Mouse (Mus musculus) layer of hippocampus, postnatal 14 days (tissue): ENCODE results near the gene Stxbp5l. TPM values are rescaled to one million over a fixed set of nuclear protein-coding genes. Genes with fewer than 3 reads are reported as not detected.
"Not testable (repeated sequence)": the region's sequence is repeated elsewhere in the genome, so short reads cannot be mapped to it uniquely, and the experiment has no call there.

Experiments
- DNase-seq, 2 experiments: peaks; one replicate each; pipeline ENCODE4 v3.0.0; 2021 to 2022; ENCODE audit warnings: low spot score in 2 of 2, mixed read lengths in 1 of 2
- long read RNA-seq, 2 experiments: library from polyadenylated mRNA; stranded (forward); transcript quantifications; one replicate each; pipeline ENCODE4 v2.0.0; 2021
- total RNA-seq, 2 experiments: library from RNA; stranded (reverse); gene quantifications; 2 replicates each; pipeline ENCODE4 v1.2.3; 2021

Gene Stxbp5l
- total RNA-seq: 100 to 1,000 TPM; 119 to 130 TPM
- long read RNA-seq, experiment 1, full-length matches to known transcripts: 3 of 8 reads
- long read RNA-seq, experiment 1, partial matches to known transcripts: 1 of 8 reads
- long read RNA-seq, experiment 1, other reads (novel, unspliced or antisense): 4 of 8 reads
- long read RNA-seq, experiment 2, full-length matches to known transcripts: 4 of 11 reads
- long read RNA-seq, experiment 2, partial matches to known transcripts: 2 of 11 reads
- long read RNA-seq, experiment 2, other reads (novel, unspliced or antisense): 5 of 11 reads

DNA sequence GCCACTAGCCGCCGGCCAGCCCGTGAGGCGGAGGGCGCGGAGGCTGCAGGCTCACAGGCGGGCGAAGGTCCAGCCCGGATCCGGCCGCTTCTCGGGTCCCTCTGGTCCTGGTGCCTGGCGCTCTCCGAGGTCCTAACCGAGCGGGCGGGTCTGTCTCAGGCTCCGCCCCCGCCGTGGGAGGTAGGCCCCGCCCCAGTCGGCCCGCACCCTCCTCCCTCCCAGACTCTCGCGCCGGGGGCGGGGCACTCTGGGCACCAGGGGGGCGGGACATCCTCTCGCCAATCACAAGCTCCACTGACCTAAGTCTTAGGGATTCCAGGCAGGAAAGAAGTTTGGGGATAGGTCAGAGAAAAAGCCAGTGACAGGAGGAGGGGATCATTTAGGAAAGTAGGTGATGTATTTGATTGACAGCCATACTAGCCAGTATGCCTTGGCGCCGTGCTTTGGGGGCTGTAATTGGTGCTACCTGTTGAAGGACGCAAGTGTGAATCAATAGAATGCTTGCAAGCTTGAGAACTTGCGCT lies at the start of gene Stxbp5l:
Stxbp5l (minus strand) TSS at position 142 of the 524 bp plus-strand sequence.
- peak; percentile 93 to 96 for DNase-seq

DNA sequence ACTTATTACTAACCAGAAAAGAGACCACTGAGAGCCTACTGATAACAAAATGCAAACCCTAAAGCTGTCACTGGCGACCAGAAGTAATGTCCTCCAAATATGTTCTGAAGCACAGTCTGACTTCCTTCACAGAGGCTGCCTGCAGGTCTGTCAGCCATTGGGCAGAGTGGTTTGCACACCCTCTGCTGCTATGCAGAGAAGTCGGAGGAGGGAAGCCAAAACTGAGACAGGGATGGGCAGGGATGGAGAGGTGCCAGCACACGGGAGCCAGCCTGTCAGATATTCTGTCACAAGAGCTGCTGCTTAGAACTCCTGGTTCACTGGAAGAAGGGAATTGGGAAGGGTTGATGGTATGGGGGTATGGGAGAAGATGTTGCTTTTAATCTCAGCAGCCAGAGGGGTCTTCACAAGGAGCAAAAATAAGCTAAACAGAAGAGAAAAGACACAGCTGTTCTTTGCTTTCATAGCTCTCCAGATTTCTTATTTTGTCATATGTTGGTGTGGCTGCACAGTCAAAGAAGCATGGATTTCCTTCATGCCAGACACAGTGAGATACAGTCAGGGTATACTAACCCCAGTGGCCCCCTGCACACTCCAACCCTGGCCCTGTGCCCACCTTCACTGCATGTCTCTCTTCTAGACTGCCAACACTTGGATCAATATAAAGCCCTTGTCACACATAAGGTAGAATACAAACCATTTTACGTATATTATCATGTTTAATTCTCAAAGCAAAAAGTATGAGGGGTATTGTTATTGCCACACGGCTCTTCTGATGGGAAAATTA lies 48.8 kb upstream of the Stxbp5l start:
- DNase-seq: peak in 1 of 2 experiments; percentile 20

DNA sequence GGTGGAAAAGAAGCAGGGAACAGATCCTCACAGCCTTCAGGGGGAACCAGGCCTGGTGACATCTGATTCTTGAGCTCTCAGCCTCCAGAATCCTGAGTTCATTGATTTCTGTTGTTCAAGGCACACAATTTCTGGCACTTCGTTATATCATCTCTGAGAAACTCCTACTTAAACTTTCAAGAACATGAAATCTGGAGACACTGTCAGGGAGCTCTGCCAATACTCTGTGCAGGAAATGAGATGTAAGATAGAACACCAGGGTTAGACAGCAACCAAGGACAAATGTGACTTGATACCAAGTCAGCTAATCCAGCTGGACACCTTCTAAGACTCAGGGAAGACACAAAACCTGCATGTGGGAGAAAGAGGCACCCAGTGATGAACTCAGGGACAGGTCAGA lies 40.7 kb upstream of the Stxbp5l start:
- no peak for DNase-seq

DNA sequence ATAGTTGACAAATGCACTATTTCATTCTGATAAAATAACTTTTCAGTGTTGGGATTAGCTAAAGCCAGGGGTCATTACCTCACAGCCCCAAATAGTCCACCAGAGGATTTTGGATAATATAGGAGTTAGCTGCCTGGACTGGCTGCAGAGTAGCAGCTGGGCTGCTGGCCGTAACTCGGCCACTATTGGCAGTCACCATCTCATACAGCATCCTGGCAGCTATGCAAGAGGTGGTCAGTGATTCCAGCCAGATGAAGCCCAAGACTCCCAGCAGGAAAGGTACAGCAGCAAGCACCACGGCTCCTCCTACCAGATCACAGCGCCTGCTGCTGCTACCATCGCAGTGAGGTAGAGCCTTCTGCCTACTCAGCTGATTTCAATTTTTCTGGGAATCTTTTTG lies 38.1 kb upstream of the Stxbp5l start:
- no peak for DNase-seq

DNA sequence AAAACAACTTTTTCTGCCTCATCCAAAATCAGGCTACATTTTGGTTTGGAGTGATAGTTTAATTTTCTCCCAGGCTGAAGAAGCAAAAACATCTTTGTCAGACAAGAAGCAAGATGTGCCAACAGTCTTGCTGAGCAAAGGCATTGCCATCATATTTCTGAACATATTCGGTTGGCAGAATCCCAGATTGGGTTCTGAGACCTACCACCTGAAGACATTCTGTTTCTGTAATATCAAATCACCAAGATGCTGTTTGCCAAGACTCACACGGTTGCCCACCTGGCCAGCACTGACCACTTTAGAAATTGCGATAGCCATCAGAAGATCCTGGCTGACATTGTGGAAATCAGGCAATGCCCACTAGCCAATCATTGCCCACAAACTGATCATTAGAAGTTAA lies 37.1 kb upstream of the Stxbp5l start:
- no peak for DNase-seq

DNA sequence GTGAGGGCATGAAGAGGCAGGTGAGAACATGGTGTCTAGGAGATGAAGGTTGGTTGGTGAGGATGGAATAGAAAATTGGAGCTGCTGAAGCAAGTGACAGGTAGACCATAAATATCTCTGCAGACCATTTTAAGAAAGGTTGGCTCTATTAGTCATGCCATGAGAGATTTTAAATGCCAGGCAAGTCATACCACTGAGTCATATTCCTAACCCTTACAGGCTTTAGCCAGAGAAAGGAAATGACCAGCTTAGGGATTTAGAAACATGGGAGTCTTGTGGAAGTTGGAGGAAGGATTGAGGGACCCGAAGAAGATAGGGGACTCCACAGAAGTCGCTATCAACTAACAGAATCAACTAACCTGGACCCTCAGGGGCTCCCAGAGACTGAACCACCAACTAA lies 35.8 kb upstream of the Stxbp5l start:
- DNase-seq: no peak

DNA sequence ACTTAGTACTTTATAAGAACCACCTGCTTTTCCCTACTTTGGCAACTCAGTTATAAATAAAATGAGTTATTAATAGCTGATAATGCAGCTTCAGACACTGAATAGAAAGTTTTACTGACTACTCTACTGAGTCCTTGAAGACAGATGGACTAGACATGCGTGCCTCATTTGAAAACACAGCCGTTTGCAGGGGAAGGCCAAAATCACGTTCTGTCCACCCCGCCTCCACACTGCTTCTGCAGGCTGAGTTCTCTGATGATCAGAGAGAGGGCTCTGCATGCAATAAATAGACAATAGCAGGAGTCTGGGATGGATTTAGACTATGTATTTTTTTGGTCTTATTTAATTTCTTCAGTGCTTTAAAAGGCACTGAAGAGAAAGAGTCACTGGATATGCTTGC lies 20.8 kb upstream of the Stxbp5l start:
- peak in 1 of 2 experiments; percentile 73 for DNase-seq

DNA sequence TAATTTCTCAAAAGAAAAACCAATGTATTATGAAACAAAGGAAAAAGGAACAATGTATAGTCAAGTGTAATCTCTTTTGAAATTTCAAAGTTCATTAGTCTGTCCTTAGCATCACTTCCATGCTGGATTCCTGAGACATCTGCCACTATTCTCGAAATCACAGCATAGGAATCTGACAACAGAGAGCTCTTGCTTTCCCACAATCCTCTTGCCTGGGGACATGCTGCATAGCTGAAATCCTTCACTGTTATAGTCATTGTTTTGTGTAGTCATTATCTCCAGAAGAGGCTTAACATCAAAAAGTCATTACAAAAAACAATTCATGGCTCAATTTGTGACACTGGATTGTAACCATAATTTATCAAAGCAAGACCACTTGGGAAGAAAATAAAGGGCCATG lies 20.2 kb upstream of the Stxbp5l start:
- no peak for DNase-seq

DNA sequence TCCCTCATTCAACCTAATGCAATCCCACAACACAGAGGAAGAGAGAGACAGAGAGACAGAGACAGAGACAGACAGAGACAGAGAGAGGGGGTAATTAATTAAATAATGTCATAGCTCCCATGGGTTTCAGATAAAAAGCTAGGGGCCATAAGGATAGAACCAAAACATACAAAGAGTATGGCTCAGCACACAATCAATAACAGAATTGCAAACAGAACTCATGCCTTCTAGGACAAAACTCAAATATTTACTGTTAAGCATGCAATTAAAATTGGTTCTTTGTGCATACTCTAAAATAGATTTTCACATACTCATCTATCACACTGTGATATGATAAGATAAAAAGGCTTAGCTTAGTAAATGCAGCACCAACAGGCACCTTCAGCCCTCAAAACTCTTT lies 5.2 kb upstream of the Stxbp5l start:
- DNase-seq: no peak

DNA sequence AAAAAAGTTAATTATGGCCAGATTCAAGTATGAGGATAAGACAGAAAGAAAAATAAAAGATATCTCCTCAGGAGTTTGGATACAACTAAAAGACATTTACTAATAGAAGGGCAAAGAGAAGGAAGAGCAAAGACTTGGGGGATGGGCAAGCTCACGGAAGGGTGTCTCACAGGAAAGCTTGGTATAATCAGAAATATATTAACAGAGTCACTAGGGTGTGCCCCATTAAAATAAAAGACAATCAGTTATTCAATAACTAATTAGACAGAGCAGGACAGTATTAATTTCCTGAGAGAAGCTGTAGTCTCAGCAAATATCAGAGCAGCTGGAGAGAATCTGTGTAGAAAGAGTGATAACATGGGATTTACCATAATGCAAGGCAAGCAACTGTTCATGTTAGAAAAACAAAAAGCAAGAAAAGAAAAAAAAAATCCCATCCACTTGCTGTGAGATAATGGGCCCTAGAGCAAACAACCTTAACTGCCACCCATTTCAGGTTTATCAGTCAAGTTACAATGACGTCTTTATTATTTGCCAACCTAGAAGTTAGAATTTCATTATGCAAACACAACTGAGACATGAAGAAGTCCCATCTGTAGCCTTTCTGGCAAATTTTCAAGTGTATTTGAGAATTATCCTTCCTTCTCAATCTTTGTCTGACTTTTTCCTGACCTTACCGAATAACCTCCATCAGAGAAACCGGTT lies 4.6 kb upstream of the Stxbp5l start:
- DNase-seq: no peak

DNA sequence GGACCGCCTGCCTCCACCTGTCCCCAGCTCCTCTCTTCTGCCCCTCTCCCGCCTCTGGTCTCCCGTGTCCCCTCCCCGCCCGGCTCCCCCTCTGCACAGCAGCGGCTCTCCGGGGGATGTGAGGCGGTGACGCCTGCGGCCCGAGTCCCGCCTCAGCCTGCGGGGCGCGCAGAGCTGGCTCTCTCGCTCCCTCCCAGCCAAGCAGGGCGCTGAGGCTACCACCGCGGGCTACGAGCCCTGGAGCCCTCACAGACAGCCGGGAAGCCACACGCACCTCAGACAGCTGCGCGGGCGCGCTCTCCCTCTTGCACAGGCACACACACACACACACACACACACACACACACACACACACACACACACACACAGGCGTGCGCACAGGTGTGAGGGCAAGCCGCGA lies 393 bp downstream of the Stxbp5l start:
- peak; percentile 48 to 66 for DNase-seq

DNA sequence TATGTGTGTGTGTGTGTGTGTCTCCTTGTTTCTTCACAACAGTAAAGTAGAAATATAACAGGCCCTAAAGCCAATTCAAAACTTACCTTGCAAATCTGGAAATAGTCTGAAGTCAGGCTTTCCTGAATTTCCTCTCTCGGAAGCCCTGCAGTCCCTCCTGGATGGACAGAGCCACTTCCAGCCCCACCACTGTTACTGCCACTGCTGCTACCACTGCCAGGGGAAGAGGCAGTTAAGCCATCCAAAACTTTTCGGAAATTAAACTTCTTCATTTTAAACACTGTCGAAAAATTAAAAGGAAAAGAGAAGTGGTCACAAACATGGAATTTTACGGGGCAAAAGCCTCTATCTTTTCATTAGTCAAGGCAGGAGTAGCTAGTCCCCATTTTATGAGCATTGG lies 1.3 kb downstream of the Stxbp5l start:
- DNase-seq: no peak

DNA sequence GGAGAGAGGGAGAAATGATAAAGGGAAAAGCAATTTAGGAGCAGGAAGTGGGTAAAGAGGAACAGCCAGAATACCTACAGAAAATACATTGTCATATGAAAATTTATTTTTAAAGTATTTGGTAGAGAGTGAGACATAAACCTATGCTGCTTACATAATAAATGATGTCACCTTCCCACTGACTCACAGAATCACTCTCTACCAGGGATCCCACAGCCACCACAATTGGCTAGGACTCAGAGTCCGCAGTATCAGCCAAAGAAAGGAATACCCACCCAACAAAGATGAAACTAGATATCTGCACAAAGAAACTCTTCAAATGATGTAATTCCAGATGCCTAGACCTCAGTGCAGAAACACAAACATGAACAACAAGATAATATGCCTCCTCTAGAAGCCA lies 12.0 kb downstream of the Stxbp5l start:
- DNase-seq: no peak

DNA sequence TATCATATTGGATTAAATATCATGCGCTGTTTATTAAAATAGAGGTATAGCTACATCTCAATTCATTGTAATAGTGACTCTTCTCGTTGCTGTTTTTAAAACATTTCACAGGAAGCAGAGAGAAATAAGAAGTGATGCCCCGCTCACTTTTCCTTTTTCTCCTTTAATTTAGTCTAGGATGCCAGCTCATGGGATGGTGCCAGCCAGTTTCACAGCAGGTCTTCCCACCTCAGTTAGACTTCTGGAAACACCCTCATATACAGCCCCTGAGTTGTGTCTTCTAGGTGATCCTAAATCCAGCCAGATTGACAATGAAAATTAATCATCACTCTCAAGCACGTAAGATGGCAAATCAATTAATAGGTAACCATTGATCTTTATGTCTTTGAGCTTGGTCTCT lies 17.3 kb downstream of the Stxbp5l start:
- DNase-seq: no peak

DNA sequence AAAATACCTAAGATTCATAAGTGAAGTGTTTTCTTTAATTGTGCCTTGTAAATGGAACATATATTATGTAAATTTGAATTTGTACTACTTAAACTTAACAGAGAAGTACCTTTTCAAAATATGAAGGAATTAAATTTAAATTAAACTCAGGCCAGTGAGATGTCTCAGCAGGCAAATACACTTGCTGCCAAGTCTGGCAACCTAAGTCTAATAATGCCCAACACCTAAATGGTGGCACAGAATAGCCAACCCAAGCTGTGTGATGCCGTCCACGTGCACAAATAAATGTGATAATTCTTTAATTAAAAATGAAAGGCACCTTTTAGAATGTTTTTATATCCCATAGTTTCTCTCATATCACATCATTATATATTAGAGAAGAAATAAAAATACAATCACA lies 20.8 kb downstream of the Stxbp5l start:
- no peak for DNase-seq

DNA sequence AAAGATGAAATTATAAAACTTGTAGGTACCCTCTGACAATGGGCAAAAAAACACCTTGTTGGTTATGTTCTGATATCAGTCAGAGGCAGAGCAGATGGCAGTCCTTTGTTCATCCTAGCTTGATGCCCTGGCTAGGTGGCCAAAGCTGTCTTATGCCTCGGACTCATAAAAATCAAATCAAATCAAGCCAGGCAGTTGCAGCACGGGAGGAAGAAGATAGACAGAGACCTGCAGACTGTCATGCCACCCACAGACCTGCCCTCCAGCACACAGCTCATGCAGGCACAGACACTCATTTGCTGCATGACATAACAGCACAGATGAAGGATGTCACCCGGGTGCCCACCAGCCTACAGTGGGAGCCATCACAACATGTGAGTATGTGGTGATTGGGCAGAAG lies 29.1 kb downstream of the Stxbp5l start:
- no peak for DNase-seq

DNA sequence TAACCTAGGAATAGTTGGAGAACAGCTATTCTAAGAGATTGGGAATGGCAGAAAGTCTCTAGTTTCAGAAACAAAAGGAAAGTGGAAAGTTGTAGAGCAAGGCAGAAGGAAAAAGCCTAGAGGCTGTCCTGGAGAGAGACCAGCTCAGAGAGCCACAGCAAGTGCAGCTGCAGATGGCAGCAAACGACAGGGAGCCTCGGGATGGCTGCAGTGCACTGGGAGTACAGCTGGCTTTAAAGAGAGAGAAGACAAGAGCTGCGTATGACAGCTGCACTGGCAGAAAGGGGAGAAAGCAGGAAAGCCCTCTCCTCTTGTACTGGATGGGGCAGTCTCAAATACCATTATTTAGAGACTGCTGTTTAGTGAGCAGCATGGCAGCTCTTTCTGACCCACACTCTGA lies 37.7 kb downstream of the Stxbp5l start:
- DNase-seq: peak in 1 of 2 experiments; percentile 41

DNA sequence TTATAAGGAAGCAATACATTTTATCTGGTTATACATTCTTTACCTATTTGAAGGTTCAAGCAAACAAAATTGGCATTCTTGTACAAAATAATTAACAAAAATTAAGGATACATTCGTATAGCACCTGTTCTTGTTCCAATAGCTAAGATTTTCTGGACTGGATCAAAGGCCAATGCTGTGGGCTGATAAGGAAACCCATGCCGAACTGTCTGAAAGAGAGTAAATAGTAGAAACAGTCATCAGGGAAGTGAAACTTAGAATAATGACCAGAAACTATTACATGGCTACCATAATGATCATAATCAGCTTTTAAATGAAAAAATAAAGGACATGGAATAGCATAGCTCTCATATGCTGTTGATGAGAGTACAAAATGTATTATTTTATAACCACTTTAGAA lies 39.8 kb downstream of the Stxbp5l start:
- no peak for DNase-seq

DNA sequence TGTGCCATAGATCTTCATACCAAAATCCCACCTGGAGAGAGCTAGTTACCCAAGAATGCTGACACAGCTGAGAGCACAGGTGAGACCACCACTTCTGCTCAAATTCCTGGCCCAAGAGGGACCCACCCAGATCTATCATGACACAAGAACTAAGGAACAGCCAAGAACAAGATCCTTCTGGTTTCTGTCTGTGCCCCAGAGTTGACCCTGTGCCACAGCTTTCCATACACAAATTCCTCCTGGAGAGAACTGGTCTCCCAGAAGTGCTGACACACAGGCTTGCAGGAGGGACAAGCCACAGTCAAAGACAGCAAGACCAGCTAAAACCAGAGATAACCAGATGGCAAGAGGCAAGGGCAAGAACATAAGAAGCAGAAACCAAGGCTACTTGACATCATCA lies 43.3 kb downstream of the Stxbp5l start:
- not testable (repeated sequence) for DNase-seq

DNA sequence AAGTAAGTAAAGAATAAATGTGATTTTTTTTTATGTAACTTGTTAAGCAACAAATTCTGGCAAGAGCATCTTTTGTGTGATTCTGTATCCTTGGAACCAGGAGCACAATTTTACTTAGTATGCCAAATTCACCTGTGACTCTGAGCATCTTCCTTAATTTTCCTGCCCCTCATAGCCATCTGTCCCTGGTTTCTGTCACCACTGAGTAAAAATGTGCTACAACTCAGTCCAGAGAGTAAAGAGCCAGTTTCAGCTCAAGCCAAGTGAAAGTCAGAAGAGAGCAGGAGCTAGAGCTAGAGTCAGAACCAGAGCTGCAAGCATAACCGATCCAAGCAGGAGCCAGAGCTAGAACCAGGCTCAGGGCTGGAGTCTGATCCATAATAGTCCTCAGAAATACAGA lies 46.6 kb downstream of the Stxbp5l start:
- DNase-seq: no peak

DNA sequence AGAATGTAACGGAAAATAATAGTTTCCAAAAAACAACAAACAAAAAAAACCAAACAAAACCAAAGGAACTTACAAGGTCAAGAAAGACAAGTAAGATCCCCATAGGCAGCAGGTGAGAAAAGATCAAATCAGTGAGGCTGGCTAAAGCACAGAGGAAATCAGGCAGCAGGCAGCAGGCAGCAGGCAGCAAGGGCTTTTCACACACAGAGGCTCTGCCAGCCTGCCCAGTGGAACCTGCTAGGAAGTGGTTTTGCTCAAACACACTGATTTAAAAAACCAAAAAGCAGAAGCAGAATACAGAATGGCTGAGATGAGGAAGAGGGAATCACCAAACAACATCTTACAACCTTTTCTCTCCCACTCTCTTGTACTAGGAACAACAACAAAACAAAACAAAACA lies 47.2 kb downstream of the Stxbp5l start:
- DNase-seq: peak in 1 of 2 experiments; percentile 24

DNA sequence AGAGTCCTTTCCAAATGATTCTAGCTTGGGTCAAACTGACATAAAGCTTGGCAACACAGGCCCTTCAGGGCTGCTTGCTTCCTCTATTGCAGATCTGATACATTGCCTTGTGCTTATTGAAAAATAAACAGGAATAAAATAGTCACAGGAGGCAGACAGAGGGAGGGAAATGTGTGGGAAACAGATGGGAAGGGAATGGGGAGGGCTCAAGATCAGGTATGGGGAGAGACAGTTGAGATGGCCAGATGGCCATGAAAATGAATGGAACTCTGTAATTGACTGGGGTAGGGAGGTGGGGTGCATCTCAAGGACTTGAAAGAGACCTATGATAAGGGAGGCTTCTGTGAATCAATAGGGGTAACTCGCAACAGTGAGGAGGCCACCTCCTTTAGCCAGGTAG lies 80.3 kb downstream of the Stxbp5l start:
- no peak for DNase-seq
